Mouse (Mus musculus) neural tube, embryonic 11.5 days (tissue): ENCODE data around the gene Lcp1. TPM values are rescaled to one million over a fixed set of nuclear protein-coding genes. Genes with fewer than 3 reads are reported as not detected.

Experiments
- ATAC-seq: fragments of 200-750 bp; cut with Nextera tagmentation; 2 replicates; pipeline ENCODE4 v1.8.0; 2017; ENCODE audit warnings: moderate number of reproducible peaks, mild to moderate bottlenecking, moderate TSS enrichment, moderate library complexity; ENCODE audit not compliant: insufficient read depth, low FRiP score, low TSS enrichment
- DNase-seq: peaks from one replicate; pipeline ENCODE4 v3.0.0-alpha.2; 2015; ENCODE audit warnings: low spot score
- H3K27ac ChIP-seq: fragments of 300-500 bp; sonication (generic); 2 replicates; pipeline ENCODE4 v1.5.1; 2014; ENCODE audit warnings: low read depth, mild to moderate bottlenecking, low read length
- H3K27me3 ChIP-seq: fragments of 300-500 bp; sonication (generic); 2 replicates; pipeline ENCODE4 v1.6.1; 2014; ENCODE audit warnings: mild to moderate bottlenecking, low read length, mixed read lengths; ENCODE audit not compliant: control insufficient read depth, insufficient read depth
- H3K36me3 ChIP-seq: fragments of 300-500 bp; sonication (generic); 2 replicates; pipeline ENCODE4 v1.6.1; 2014; ENCODE audit warnings: mild to moderate bottlenecking, low read length, moderate library complexity, mixed read lengths; ENCODE audit not compliant: control insufficient read depth, insufficient read depth
- H3K4me1 ChIP-seq: fragments of 300-500 bp; sonication (generic); 2 replicates; pipeline ENCODE4 v1.6.1; 2014; ENCODE audit warnings: low read length, mixed read lengths; ENCODE audit not compliant: control insufficient read depth, insufficient read depth
- H3K4me2 ChIP-seq: fragments of 300-500 bp; sonication (generic); 2 replicates; pipeline ENCODE4 v1.6.1; 2014; ENCODE audit warnings: low read depth, mild to moderate bottlenecking, moderate library complexity
- H3K4me3 ChIP-seq: fragments of 300-500 bp; sonication (generic); 2 replicates; pipeline ENCODE4 v1.5.1; 2014; ENCODE audit warnings: low read depth, low read length
- H3K9ac ChIP-seq: fragments of 300-500 bp; sonication (generic); 2 replicates; pipeline ENCODE4 v1.6.1; 2014; ENCODE audit warnings: mild to moderate bottlenecking, low read length
- H3K9me3 ChIP-seq: fragments of 300-500 bp; sonication (generic); 2 replicates; pipeline ENCODE4 v1.6.1; 2016; ENCODE audit warnings: low read length; ENCODE audit not compliant: control insufficient read depth
- WGBS: fragments of 180-500 bp; shearing (Covaris S2); extraction: QIAGEN DNeasy Blood & Tissue Kit; methylation state at CpG from one replicate; pipeline ENCODE4 v1.1.7; 2014; 5-methylcytosine and 5-hydroxymethylcytosine counted together
- polyA plus RNA-seq: library from polyadenylated mRNA; unstranded; fragments of >200 nt; fragmentation: Nextera tagmentation; extraction: Ambion mirVana; gene quantifications from 2 replicates; pipeline ENCODE4 v1.2.1, GENCODE M21; 2014

The Lcp1 gene
- polyA plus RNA-seq, 1 experiment from 2014 or later = 34.8 TPM

- Histone ChIP-seq H3K9ac (no peak overlapping the region), H3K4me2 (no peak overlapping the region), H3K9me3 (no peaks in the 10 kb centered on the region), H3K27me3 (no peaks in the 10 kb centered on the region), H3K36me3 (no peaks in the 10 kb centered on the region), H3K4me3 (no peak overlapping the region), H3K27ac (peak overlapping the region; percentile 79), H3K4me1 (no peaks in the 10 kb centered on the region)
- ATAC-seq (peak; percentile 45), DNase-seq (no peak)
- whole genome bisulfite sequencing = 60% methylated on average over 4 of the region's 4 CpGs
These were observed 75.4 kb downstream of the Lcp1 start for GRCm38 (mm10) chr14:75206307-75206706.

- WGBS = 70% methylated on average over 6 of the region's 6 CpGs
- Histone ChIP-seq H3K4me3 (no peak overlapping the region), H3K9ac (no peak overlapping the region), H3K4me1 (no peaks in the 10 kb centered on the region), H3K4me2 (no peak overlapping the region), H3K36me3 (no peaks in the 10 kb centered on the region), H3K9me3 (no peaks in the 10 kb centered on the region), H3K27me3 (no peaks in the 10 kb centered on the region), H3K27ac (no peak overlapping the region)
- DNase-seq = no peak
- no peak for ATAC-seq
These were observed 77.8 kb downstream of the Lcp1 start for GRCm38 (mm10) chr14:75208572-75209151.

GRCm38 (mm10) chr14:75213752-75214151, 82.9 kb downstream of the Lcp1 start:
- 74% methylated on average over 11 of the region's 11 CpGs for WGBS
- H3K4me2 ChIP-seq = no peak overlapping the region
- H3K36me3 ChIP-seq = no peaks in the 10 kb centered on the region
- no peak for DNase-seq
- H3K4me3 ChIP-seq = no peak overlapping the region
- H3K9ac ChIP-seq = no peak overlapping the region
- no peak overlapping the region for H3K27ac ChIP-seq
- H3K9me3 ChIP-seq = no peaks in the 10 kb centered on the region
- peak; percentile 54; the same call in 1 of the 2 replicates for ATAC-seq
- no peaks in the 10 kb centered on the region for H3K4me1 ChIP-seq
- H3K27me3 ChIP-seq = no peaks in the 10 kb centered on the region

- H3K36me3 ChIP-seq = no peaks in the 10 kb centered on the region
- H3K9me3 ChIP-seq = no peaks in the 10 kb centered on the region
- no peak overlapping the region for H3K4me2 ChIP-seq
- peak overlapping the region; percentile 47; the same call in 1 of the 2 replicates for H3K27ac ChIP-seq
- 88% methylated on average over 2 of the region's 2 CpGs for WGBS
- ATAC-seq = peak; percentile 9; the same call in 1 of the 2 replicates
- H3K9ac ChIP-seq = no peak overlapping the region
- no peaks in the 10 kb centered on the region for H3K4me1 ChIP-seq
- H3K4me3 ChIP-seq = no peak overlapping the region
- no peaks in the 10 kb centered on the region for H3K27me3 ChIP-seq
- no peak for DNase-seq
These were observed 87.9 kb downstream of the Lcp1 start for GRCm38 (mm10) chr14:75218843-75219242.

GRCm38 (mm10) chr14:75219250-75219913, 88.5 kb downstream of the Lcp1 start:
- H3K4me2 ChIP-seq = no peak overlapping the region
- H3K27ac ChIP-seq = peak overlapping the region; percentile 31
- no peaks in the 10 kb centered on the region for H3K4me1 ChIP-seq

GRCm38 (mm10) chr14:75222386-75222785, 91.5 kb downstream of the Lcp1 start:
- no peak overlapping the region for H3K4me3 ChIP-seq
- ATAC-seq = no peak

More at GRCm38 (mm10) chr14:75219250-75219913, 88.5 kb downstream of the Lcp1 start:
- H3K27me3 ChIP-seq = no peaks in the 10 kb centered on the region
- no peak overlapping the region for H3K9ac ChIP-seq
- 63% methylated on average over 5 of the region's 5 CpGs for WGBS
- H3K9me3 ChIP-seq = no peaks in the 10 kb centered on the region
- peak; percentile 36 for DNase-seq
- ATAC-seq = peak; percentile 84
- H3K36me3 ChIP-seq = no peaks in the 10 kb centered on the region
- H3K4me3 ChIP-seq = no peak overlapping the region

GRCm38 (mm10) chr14:75227453-75228084, 96.7 kb downstream of the Lcp1 start:
- WGBS = 84% methylated on average over 6 of the region's 6 CpGs
- H3K27me3 ChIP-seq = no peaks in the 10 kb centered on the region
- no peaks in the 10 kb centered on the region for H3K36me3 ChIP-seq
- ATAC-seq (no peak), DNase-seq (no peak)
- H3K4me1 ChIP-seq = no peaks in the 10 kb centered on the region
- H3K9me3 ChIP-seq = no peaks in the 10 kb centered on the region
- no peak overlapping the region for H3K9ac ChIP-seq
- no peak overlapping the region for H3K4me3 ChIP-seq
- H3K4me2 ChIP-seq = no peak overlapping the region
- H3K27ac ChIP-seq = no peak overlapping the region

More at GRCm38 (mm10) chr14:75222386-75222785, 91.5 kb downstream of the Lcp1 start:
- Histone ChIP-seq H3K9me3 (no peaks in the 10 kb centered on the region), H3K4me2 (no peak overlapping the region), H3K27me3 (no peaks in the 10 kb centered on the region), H3K36me3 (no peaks in the 10 kb centered on the region), H3K4me1 (no peaks in the 10 kb centered on the region), H3K9ac (no peak overlapping the region), H3K27ac (no peak overlapping the region)
- 86% methylated on average over 6 of the region's 6 CpGs for WGBS
- no peak for DNase-seq

- H3K9ac ChIP-seq = no peak overlapping the region
- H3K27me3 ChIP-seq = no peaks in the 10 kb centered on the region
- H3K9me3 ChIP-seq = no peaks in the 10 kb centered on the region
- WGBS = 73% methylated on average over 2 of the region's 2 CpGs
- no peak overlapping the region for H3K4me3 ChIP-seq
- no peaks in the 10 kb centered on the region for H3K4me1 ChIP-seq
- H3K27ac ChIP-seq = no peak overlapping the region
- ATAC-seq (no peak), DNase-seq (peak; percentile 22)
- H3K36me3 ChIP-seq = no peaks in the 10 kb centered on the region
- no peak overlapping the region for H3K4me2 ChIP-seq
These were observed 98.9 kb downstream of the Lcp1 start for GRCm38 (mm10) chr14:75229834-75230233.
